Mouse (Mus musculus): ENCODE data around the gene Exoc2. TPM values are rescaled to one million over a fixed set of nuclear protein-coding genes. Genes with fewer than 3 reads are reported as not detected.

Exoc2 gene
- polyA plus RNA-seq, 1 experiment from 2014 or later: 38.7 TPM

GRCm38 (mm10) chr13:30833476-30834149 is 140.3 kb downstream of the Exoc2 start:
- Histone ChIP-seq H3K4me1 (no peaks in the 10 kb centered on the region), H3K36me3 (replicated peaks) (0 out of 2 replicates have a peak, but pooled peaks cover 2% of the 10 kb centered on the region), H3K27ac (replicated peaks) (no peak overlapping the region), H3K4me3 (no peak overlapping the region), H3K9me3 (no peaks in the 10 kb centered on the region), H3K27me3 (replicated peaks; ENCODE audit: low read depth, poor library complexity, severe bottlenecking) (no peaks in the 10 kb centered on the region)
- DNase-seq (ENCODE audit: low spot score): no peak
- WGBS: 85% methylated on average over 6 of the region's 6 CpGs

- Histone ChIP-seq H3K9me3 (no peaks in the 10 kb centered on the region), H3K27ac (replicated peaks) (no peak overlapping the region), H3K36me3 (replicated peaks) (0 out of 2 replicates have a peak, but pooled peaks cover 2% of the 10 kb centered on the region), H3K4me3 (no peak overlapping the region), H3K27me3 (replicated peaks; ENCODE audit: low read depth, poor library complexity, severe bottlenecking) (no peaks in the 10 kb centered on the region), H3K4me1 (no peaks in the 10 kb centered on the region)
- DNase-seq (ENCODE audit: low spot score): no peak
- WGBS: 84% methylated on average over 6 of the region's 6 CpGs
Measured at GRCm38 (mm10) chr13:30831369-30831768, 142.5 kb downstream of the Exoc2 start.

DNA sequence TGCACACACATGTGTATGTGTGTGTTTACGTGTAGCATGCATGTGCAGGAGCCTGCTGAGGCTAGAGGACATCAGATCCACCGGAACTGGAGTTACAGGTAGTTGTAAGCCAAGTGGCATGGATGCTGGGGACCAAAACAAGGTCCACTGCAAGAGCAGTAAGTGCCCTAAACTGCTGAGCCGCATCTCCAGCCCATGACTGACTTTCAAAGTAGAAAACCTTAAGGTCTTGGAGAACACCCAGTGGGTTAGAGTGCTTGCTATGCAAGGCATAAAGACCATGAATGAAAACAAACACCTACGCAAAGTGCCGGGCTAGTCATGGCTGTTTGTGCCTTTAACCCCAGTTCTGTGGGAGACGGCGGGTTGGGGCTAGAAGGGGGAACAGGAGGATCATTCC is 147.4 kb downstream of the Exoc2 start:
- no peak overlapping the region for H3K27ac ChIP-seq (replicated peaks)
- 93% methylated on average over 7 of the region's 7 CpGs for WGBS

GRCm38 (mm10) chr13:30824903-30825302 is 149.0 kb downstream of the Exoc2 start:
- Histone ChIP-seq H3K36me3 (replicated peaks) (peaks cover 18% of the 10 kb centered on the region), H3K4me1 (no peaks in the 10 kb centered on the region), H3K9me3 (no peaks in the 10 kb centered on the region), H3K27me3 (replicated peaks; ENCODE audit: low read depth, poor library complexity, severe bottlenecking) (no peaks in the 10 kb centered on the region), H3K27ac (replicated peaks) (no peak overlapping the region), H3K4me3 (no peak overlapping the region)
- 80% methylated on average over 3 of the region's 3 CpGs for WGBS
- DNase-seq (ENCODE audit: low spot score): no peak

More for the DNA sequence above, 147.4 kb downstream of the Exoc2 start:
- peaks cover 11% of the 10 kb centered on the region for H3K36me3 ChIP-seq (replicated peaks)
- H3K4me1 ChIP-seq: no peaks in the 10 kb centered on the region
- DNase-seq (ENCODE audit: low spot score): no peak
- H3K27me3 ChIP-seq (replicated peaks; ENCODE audit: low read depth, poor library complexity, severe bottlenecking): no peaks in the 10 kb centered on the region
- no peak overlapping the region for H3K4me3 ChIP-seq
- H3K9me3 ChIP-seq: no peaks in the 10 kb centered on the region

- no peaks in the 10 kb centered on the region for H3K9me3 ChIP-seq
- peaks cover 52% of the 10 kb centered on the region for H3K36me3 ChIP-seq (replicated peaks)
- 91% methylated on average over 7 of the region's 7 CpGs for WGBS
- no peaks in the 10 kb centered on the region for H3K27me3 ChIP-seq (replicated peaks; ENCODE audit: low read depth, poor library complexity, severe bottlenecking)
- no peaks in the 10 kb centered on the region for H3K4me1 ChIP-seq
- H3K4me3 ChIP-seq: no peak overlapping the region
- DNase-seq (ENCODE audit: low spot score): no peak
- no peak overlapping the region for H3K27ac ChIP-seq (replicated peaks)
Measured at GRCm38 (mm10) chr13:30820555-30820954, 153.3 kb downstream of the Exoc2 start.

DNA sequence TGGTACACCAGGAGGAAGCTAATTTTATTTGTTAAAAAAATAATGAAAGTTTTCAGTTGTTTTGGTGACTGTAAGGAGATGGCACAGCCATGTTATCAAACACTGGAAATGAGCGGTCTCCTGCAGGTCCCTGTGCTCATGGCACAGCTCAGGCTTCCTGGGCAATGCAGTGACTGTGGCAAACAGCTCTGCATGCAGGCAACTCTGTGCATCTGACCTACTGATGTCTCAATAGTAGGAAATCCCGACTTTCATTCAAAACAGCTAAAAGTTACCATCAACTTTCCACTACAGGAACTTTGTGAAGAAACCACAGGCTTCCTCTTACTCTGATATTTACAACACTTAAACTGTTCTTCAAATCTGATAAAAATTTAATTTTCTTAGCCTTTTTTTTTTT is 154.0 kb downstream of the Exoc2 start:
- H3K27me3 ChIP-seq (replicated peaks; ENCODE audit: low read depth, poor library complexity, severe bottlenecking): no peaks in the 10 kb centered on the region
- peaks cover 58% of the 10 kb centered on the region for H3K36me3 ChIP-seq (replicated peaks)
- H3K4me1 ChIP-seq: no peaks in the 10 kb centered on the region
- WGBS: 92% methylated on average over 2 of the region's 2 CpGs
- H3K4me3 ChIP-seq: no peak overlapping the region
- no peaks in the 10 kb centered on the region for H3K9me3 ChIP-seq
- DNase-seq (ENCODE audit: low spot score): no peak
- H3K27ac ChIP-seq (replicated peaks): no peak overlapping the region

- H3K4me3 ChIP-seq: no peak overlapping the region
- no peaks in the 10 kb centered on the region for H3K27me3 ChIP-seq (replicated peaks; ENCODE audit: low read depth, poor library complexity, severe bottlenecking)
- H3K9me3 ChIP-seq: no peaks in the 10 kb centered on the region
- H3K27ac ChIP-seq (replicated peaks): no peak overlapping the region
- WGBS: 98% methylated on average over 5 of the region's 5 CpGs
- DNase-seq (ENCODE audit: low spot score): no peak
- peaks cover 62% of the 10 kb centered on the region for H3K36me3 ChIP-seq (replicated peaks)
- H3K4me1 ChIP-seq: no peaks in the 10 kb centered on the region
Measured at GRCm38 (mm10) chr13:30817436-30817835, 156.5 kb downstream of the Exoc2 start.

DNA sequence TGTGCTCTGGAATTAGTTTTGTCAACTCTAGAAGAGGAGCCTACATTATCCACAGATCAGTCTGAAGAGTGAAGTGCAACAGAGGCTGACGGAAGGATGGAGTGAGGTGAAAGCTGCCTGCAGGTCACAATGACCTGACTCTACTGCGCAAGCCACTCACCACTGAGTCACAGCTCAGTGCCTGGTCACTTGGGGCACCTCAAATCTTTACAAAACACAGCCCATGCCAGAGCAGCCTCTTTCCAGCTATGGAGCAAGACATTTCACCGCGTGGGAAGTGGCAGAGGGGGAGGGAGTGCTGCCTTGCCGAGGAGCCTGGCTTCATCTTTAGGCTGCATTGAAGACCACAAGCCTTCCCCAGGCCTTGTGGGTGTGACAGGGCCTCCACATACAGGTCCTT is 159.6 kb downstream of the Exoc2 start:
- Histone ChIP-seq H3K27ac (replicated peaks) (no peak overlapping the region), H3K27me3 (replicated peaks; ENCODE audit: low read depth, poor library complexity, severe bottlenecking) (no peaks in the 10 kb centered on the region), H3K36me3 (replicated peaks) (peaks cover 48% of the 10 kb centered on the region), H3K4me3 (no peak overlapping the region), H3K9me3 (no peaks in the 10 kb centered on the region), H3K4me1 (no peaks in the 10 kb centered on the region)
- WGBS: 91% methylated on average over 5 of the region's 5 CpGs
- no peak for DNase-seq (ENCODE audit: low spot score)

DNA sequence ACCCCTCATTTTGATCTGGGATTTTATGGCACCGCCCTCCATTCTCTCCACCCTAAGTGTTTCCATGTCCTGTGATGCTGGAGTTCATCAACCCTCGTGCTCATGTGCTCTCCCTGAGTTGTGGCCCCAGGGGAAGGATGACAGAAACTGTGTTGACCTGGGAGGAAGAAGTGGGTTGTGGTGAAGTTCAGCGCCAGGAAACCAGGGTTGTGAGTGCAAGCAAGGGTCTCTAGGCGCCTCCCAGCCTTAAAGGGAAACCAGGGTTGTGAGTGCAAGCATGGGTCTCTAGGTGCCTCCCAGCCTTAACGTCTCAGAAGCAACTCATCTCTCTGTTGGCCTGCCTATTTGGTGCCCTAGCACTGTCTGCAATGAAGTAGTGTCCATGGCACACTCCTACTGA is 160.4 kb downstream of the Exoc2 start:
- WGBS: 80% methylated on average over 5 of the region's 5 CpGs
- H3K4me1 ChIP-seq: no peaks in the 10 kb centered on the region
- peaks cover 41% of the 10 kb centered on the region for H3K36me3 ChIP-seq (replicated peaks)
- no peaks in the 10 kb centered on the region for H3K27me3 ChIP-seq (replicated peaks; ENCODE audit: low read depth, poor library complexity, severe bottlenecking)
- H3K4me3 ChIP-seq: no peak overlapping the region
- no peaks in the 10 kb centered on the region for H3K9me3 ChIP-seq
- H3K27ac ChIP-seq (replicated peaks): no peak overlapping the region
- no peak for DNase-seq (ENCODE audit: low spot score)

DNA sequence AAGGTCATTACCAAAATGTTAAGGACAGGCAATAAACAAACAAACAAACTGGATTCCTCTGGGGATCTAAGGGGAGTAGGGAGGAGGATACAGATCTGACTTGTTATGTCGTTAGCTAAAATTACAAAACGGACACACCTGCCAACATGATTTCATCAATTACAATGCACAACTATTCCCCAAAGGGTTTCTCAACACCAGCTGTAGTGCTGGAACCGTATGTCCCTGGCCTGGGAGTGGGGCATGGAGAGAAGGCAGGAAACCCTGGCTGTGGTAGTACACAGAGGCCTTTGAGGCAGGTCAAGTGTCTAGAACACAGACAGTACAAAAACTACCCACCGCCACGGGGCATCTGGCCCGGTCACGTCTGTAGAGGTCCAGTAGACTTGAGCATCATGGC is 164.7 kb downstream of the Exoc2 start:
- no peaks in the 10 kb centered on the region for H3K9me3 ChIP-seq
- peaks cover 3% of the 10 kb centered on the region; the same call in 1 of the 2 replicates for H3K4me1 ChIP-seq
- H3K36me3 ChIP-seq (replicated peaks): peaks cover 5% of the 10 kb centered on the region; the same call in 1 of the 2 replicates
- H3K4me3 ChIP-seq: no peak overlapping the region
- DNase-seq (ENCODE audit: low spot score): no peak
- H3K27ac ChIP-seq (replicated peaks): no peak overlapping the region
- H3K27me3 ChIP-seq (replicated peaks; ENCODE audit: low read depth, poor library complexity, severe bottlenecking): no peaks in the 10 kb centered on the region
- 85% methylated on average over 7 of the region's 7 CpGs for WGBS

- peaks cover 5% of the 10 kb centered on the region for H3K4me1 ChIP-seq
- no peak for DNase-seq (ENCODE audit: low spot score)
- WGBS: 92% methylated on average over 5 of the region's 5 CpGs
Measured at GRCm38 (mm10) chr13:30802336-30802955, 171.4 kb downstream of the Exoc2 start.

GRCm38 (mm10) chr13:30801886-30802285 is 172.0 kb downstream of the Exoc2 start:
- WGBS: 83% methylated on average over 4 of the region's 4 CpGs
- Histone ChIP-seq H3K4me1 (peaks cover 5% of the 10 kb centered on the region), H3K4me3 (no peak overlapping the region), H3K9me3 (no peaks in the 10 kb centered on the region), H3K27ac (replicated peaks) (no peak overlapping the region), H3K36me3 (replicated peaks) (no peaks in the 10 kb centered on the region), H3K27me3 (replicated peaks; ENCODE audit: low read depth, poor library complexity, severe bottlenecking) (no peaks in the 10 kb centered on the region)
- no peak for DNase-seq (ENCODE audit: low spot score)

More at GRCm38 (mm10) chr13:30802336-30802955, 171.4 kb downstream of the Exoc2 start:
- Histone ChIP-seq H3K9me3 (no peaks in the 10 kb centered on the region), H3K27me3 (replicated peaks; ENCODE audit: low read depth, poor library complexity, severe bottlenecking) (no peaks in the 10 kb centered on the region), H3K27ac (replicated peaks) (no peak overlapping the region), H3K36me3 (replicated peaks) (no peaks in the 10 kb centered on the region), H3K4me3 (no peak overlapping the region)

- Histone ChIP-seq H3K4me3 (no peak overlapping the region), H3K4me1 (no peaks in the 10 kb centered on the region), H3K36me3 (replicated peaks) (no peaks in the 10 kb centered on the region), H3K27ac (replicated peaks) (no peak overlapping the region), H3K9me3 (no peaks in the 10 kb centered on the region), H3K27me3 (replicated peaks; ENCODE audit: low read depth, poor library complexity, severe bottlenecking) (no peaks in the 10 kb centered on the region)
- DNase-seq (ENCODE audit: low spot score): no peak
- 89% methylated on average over 4 of the region's 4 CpGs for WGBS
Measured at GRCm38 (mm10) chr13:30795960-30796359, 177.9 kb downstream of the Exoc2 start.

All from embryonic facial prominence, embryonic 10.5 days (tissue).